Mouse (Mus musculus): ENCODE measurements around the gene Olfr519.

- no peak for TF ChIP-seq POLR2A (IDR thresholded peaks at IDR 0.05; ENCODE audit: control insufficient read depth in 1 of 2, insufficient read depth in 1 of 2, low read depth in 1 of 2, low read length in 2 of 2, poor library complexity in 1 of 2)
- TF ChIP-seq CHD2 (IDR thresholded peaks at IDR 0.05; ENCODE audit: low read length): no peak
Measured at GRCm38 (mm10) chr7:108936591-108936990, 42.4 kb upstream of the Olfr519 start.

Measured in MEL (cell line).